Mouse (Mus musculus) adrenal gland, postnatal 36 days (tissue): Measurements from ENCODE around the gene Grm4. TPM values are rescaled to one million over a fixed set of nuclear protein-coding genes. Genes with fewer than 3 reads are reported as not detected.
"Not testable (repeated sequence)": the region's sequence is repeated elsewhere in the genome, so short reads cannot be mapped to it uniquely, and the experiment has no call there.

Source experiments
- DNase-seq, 2 experiments: peaks; one replicate each; pipeline ENCODE4 v3.0.0; 2021; ENCODE audit warnings: mixed read lengths in 1 of 2
- total RNA-seq, 2 experiments: library from RNA; stranded (reverse); gene quantifications; 2 replicates each; pipeline ENCODE4 v1.2.3; 2021

Grm4 gene
- total RNA-seq, 2 experiments from 2014 or later: 3.4 to 12.2 TPM

DNA sequence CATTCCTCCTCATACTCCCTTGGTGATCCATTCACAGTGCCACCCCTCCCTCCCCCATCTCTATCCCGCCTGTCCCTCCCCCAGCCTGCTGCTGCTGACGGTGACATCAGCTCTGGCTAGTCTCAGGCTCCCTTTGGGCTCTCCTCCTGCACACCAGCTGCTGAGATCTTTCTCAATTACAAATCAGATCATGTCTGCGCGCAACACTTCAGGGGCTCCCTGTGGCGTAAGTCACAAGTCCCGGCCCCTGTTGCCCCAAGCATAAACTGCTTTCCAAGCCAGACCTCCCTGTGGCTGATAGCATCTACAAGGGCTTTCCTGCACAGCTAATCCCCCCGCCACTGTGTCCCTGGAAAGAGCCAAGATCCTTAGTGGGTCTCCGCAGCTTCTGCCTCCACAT lies 128.3 kb downstream of the Grm4 start:
- peak in 1 of 2 experiments; percentile 14 for DNase-seq

DNA sequence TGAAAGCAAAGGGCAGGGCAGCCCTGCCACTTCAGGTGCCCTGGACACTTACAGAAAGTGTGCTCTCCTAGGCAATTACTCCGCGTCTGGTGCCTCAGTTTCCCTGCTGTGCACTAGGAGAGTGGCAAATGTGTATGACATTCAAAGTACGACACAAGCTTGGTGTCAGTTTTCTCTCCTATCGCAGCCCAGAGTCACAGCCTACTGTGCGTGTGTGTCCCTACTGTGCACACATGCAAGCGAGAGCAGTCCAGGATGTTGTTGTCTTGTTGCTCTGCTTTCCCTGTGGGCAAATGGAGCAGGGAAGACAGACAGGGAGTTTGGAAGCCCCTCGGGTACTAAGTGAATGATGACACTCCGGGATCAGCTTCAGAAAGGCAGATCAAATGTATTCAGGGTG lies 131.2 kb downstream of the Grm4 start:
- DNase-seq: no peak

DNA sequence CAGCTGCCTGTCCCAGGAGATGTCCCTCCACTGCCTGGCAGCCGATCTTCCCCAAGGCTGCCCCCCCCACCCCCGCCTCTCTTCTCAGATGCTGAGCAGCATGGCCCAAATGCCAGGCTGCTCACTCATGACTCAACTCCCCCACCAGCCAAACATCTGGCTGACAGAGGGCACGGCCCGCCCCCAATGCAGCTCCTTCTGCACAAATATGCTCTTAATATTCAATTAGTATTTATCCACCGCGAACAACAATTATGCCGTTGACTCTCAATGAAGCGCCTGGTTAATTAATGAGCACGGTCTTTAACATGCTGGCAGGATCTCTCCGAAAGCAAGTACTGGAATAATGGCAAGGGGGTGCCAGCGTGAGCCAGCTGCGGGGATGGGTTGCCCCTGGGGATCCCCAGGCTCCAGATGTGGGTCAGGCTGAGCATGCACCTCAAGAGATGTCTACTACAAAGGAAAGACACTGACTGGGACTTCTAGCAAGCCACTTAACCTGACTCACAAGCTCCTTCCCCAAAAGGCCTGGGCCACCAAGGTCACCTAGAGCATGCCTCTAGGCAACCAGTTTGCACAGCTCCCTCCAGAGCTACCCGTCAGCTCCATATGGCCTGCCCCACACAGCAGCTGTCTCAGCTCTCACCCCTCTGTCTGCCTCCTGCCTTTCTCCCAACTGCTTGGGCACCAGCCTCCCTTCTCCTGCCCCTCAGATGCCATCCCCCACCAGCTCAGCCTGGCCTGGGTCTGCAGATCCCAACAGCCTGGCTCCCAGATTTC lies 131.8 kb downstream of the Grm4 start:
- DNase-seq: peak; percentile 78 to 84

DNA sequence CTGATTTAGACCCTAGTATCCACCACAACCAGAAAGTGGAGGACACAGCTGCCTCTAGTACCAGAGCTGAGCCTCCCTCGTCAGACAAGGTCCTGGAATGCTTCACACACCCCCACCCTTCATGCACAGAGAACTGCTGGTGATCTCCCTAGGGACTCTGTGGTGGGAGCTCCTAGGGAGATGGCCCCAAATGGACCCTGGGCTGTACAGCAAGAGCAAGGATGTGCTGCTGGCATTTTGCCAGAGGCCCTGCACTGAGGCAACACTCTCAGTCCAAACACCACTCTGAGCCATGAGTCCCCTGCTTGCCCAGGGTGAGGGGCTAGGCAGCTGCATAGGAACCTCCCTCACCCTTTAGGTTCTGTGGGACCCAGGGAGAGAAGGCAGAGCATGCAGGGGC lies 134.8 kb downstream of the Grm4 start:
- DNase-seq: peak in 1 of 2 experiments; percentile 8

DNA sequence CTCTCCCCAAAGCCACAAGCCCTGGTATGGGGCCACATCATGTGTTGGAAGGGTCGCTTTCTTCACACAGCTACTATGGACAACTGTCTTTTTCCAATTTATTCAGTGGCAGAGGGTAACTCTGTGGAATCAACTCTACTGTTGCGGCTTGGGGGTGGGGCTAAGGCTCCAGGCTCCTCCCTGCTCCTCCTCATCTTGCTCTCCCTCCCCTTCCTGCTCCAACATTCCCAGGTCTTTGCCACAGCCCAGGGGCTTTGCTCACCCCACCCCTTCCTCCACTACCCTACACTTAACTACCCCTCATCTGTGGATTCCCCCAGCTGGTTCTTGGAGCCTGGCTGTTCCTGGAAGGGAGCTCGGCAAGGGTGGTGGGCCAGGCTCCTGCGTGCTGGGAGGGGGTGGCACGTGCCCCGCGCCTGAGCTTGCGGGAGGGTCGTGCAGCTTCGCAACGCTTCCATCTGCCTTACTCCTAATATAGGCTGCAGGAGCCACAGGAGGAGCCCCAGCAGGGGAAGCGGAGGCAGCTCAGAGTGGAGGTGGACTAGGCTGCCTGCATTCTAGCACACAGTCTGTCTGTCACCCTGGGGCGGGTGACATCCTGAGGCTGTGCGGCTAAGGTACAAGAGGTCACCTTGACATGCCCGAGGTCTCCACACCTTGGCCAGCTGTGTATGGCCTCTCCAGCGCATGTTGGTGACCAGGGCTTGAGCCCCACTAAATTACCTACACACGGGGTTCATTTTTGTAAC lies 135.5 kb downstream of the Grm4 start:
- DNase-seq: no peak

DNA sequence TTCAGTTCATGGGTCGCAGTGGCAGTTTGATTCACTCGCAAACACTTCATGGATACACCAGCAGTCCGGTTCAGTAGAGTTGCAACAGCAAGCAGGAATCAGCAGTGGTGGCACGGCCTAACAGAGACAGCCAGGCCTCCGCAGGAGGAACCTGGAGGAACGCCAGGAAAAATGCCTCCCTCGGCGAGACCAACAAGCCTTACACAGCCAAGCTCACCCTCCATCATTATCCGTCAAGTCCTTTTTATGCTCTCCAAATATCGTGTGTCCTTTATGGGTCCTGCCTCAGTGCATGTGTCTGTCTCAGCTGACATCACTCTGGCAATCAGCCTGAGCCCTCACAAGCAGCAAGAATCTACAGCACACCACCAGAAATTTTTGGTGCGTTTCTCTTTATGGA lies 138.3 kb downstream of the Grm4 start:
- no peak for DNase-seq

DNA sequence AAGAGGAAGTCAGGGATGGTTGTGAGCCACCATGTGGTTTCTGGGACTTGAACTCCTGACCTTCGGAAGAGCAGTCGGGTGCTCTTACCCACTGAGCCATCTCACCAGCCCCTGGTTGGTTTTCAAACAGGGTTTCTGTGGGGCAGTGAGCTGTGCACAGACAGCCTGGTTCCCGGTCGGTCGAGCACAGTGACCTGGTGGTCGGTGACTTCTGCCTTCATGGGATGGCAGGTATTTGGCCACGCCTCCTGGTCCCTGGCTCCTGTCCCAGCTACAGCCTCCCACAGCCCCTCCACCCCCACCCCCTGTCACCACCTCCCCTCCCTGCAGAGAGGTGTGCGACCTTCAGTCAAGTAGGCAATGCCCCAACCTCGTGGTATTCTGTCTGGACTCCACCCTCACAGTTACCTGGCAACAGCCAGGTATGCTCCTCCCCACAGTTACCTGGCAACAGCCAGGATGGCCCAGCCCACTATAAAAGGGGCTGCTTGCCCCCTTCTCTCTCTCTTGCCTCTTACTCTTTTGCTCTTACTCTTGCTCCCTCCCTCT lies 140.2 kb downstream of the Grm4 start:
- not testable (repeated sequence) for DNase-seq

DNA sequence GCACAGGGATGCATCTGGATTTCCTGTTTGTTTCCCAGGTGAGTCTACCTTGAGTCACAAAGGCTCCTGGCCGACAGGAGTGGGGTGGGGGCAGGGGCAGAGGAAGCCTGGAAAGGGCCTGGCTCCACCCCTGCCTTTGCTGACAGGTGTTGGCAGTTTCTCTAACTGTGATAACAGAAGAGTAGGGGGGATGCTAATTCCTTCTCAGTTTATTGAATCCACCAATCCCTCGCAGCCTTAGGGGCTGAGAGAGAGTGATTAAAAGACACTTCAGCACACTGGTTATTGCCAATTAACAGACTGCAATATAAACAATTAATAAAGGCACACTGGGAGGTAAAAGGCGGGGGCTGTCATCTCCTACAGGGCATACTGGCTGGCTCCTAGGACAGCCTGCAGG lies 142.2 kb downstream of the Grm4 start:
- DNase-seq: no peak

DNA sequence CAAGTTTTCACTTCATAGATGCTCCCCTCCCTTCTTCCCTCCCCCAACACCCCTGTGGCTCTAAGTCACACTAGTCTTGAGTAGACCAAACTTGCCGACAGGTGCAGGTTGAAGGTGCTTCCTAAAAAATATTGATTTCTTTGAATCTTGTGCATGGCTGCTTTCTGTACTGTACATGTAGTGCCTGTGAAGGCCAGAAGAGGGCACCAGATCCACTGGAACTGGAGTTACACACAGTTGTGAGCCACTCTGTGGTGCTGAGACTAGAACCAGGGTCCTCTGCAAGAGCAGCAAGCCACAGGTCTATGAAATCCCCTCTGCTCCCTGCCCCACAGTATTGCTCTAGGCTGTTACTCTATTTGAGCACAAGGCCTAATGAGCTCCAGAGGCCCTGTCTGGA lies 144.1 kb downstream of the Grm4 start:
- no peak for DNase-seq

DNA sequence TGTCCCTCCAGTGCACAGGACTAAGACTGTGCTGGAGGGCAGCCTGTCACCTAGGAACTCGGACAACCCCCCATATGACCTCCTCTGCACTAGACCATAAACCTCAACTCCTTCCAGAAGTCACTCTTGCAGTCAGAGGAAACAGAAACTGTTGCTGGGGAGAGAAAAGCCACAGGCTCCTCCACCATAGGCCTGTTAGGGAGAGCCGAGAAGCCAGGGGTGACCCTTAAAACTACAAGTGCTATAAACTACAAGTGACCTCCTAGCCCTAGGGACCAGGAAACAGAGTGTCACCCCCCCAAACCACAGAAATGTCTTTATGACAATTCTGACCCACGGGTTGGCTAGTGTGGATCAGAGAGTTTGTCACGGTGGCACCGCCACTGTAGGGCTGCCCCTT lies 145.7 kb downstream of the Grm4 start:
- DNase-seq: no peak

Other genes starting within 250 kb of the Grm4 start
- gene Hmga1, start 35.1 kb upstream of the Grm4 start, total RNA-seq: 10 to 100 TPM; 16.1 to 19.4 TPM
- 10 to 100 TPM; 20.0 to 22.9 TPM for gene AI413582, start 44.4 kb upstream of the Grm4 start, total RNA-seq
- 100 to 1,000 TPM; 191 to 211 TPM for gene Nudt3, start 102.1 kb upstream of the Grm4 start, total RNA-seq
- gene RPS10-NUDT3, start 113.8 kb upstream of the Grm4 start, total RNA-seq: not detected
- gene Rps10, start 115.3 kb upstream of the Grm4 start, total RNA-seq: 1,000 to 10,000 TPM in 1 of 2 experiments, 100 to 1,000 TPM in 1; 945 to 1,005 TPM
- gene Pacsin1, start 134.1 kb upstream of the Grm4 start, total RNA-seq: 1 to 10 TPM; 2.5 to 3.5 TPM
- gene Spdef, start 207.6 kb upstream of the Grm4 start, total RNA-seq: under 1 TPM in 1 of 2 experiments, not detected in 1; 0.16 TPM